Mouse (Mus musculus) mouse trophoblast stem cell (cell line): ENCODE results near the gene Fzd9.
"Not testable (repeated sequence)": the region's sequence is repeated elsewhere in the genome, so short reads cannot be mapped to it uniquely, and the experiment has no call there.

ENCODE experiments used
- in situ Hi-C, 2 experiments: fragments of 300-500 bp; cut with MseI, MboI; formaldehyde crosslinking; loops; 2 replicates in 1 of 2; 3 replicates in 1 of 2; pipeline ENCODE4 v1.15.1; 2025

The Fzd9 gene

GRCm38 (mm10) chr5:135248956-135249676, 1.9 kb downstream of the Fzd9 start:
- in situ Hi-C loops, result no loop called here

DNA sequence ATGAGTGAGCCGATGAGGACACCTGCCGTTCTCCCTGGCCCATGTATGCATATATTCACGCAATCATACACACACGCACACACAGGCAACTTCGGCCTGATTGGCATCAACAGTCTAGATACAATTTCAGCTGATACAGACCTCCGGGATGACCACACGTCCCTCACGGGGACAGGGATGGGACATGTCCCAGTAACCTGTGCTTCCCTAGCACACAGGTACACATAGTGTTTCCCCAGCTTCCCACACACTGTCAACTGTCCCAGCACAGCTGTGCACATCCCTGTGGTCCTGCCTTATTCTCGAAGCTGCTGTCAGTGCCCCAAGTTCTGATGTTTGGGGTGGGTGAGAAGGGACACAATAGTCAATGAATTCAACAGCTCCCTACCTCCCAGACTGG, 3.7 kb downstream of the Fzd9 start:
- in situ Hi-C loops, result no loop called here

GRCm38 (mm10) chr5:135246531-135246930, 4.5 kb downstream of the Fzd9 start:
- in situ Hi-C loops, result no loop called here

DNA sequence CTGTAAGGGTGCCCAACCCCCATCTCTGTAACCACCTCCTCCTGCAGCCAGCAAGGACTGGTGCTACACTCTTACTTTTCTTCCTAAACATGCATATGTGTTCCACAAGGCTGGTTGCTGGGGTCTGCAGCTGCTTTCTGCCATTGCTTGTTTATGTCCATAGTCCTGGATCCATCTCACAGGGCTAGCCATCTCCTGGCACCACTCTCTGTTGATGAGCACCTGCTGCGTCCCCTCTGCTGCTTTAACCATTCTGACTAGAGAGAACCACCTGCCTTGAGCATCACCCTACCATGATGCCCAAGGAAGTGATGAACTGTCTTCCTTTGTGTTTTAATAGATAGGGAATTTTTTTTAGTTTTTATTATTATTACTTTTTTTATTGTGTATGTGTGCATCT, 7.9 kb downstream of the Fzd9 start:
- in situ Hi-C loops, result no loop called here

- in situ Hi-C loops, result no loop called here
Measured at GRCm38 (mm10) chr5:135242608-135243007, 8.4 kb downstream of the Fzd9 start.

GRCm38 (mm10) chr5:135242136-135242535, 8.9 kb downstream of the Fzd9 start:
- in situ Hi-C loops, result no loop called here

DNA sequence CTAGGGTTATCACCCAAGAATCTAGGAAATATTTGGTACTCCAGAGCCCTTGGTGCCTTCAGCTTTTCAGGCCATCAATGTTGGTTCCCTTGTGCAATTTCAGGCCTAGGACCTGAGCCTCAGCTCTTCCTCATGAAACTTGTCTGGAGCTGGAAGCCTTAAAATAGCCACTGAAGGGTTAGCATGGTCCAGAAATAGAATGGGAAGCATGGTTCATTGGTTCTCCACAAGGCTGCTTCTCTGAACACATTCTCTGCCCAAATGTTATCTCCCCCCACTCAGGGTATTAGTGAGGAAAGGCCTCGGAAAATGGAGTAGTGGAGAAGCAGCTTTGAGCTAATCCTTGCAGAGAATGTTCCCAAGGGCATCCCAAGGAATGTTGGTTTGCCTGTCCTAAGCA, 9.6 kb downstream of the Fzd9 start:
- in situ Hi-C loops, result no loop called here

GRCm38 (mm10) chr5:135238832-135239231, 12.2 kb downstream of the Fzd9 start:
- in situ Hi-C loops, result loop anchor here (5.0 to 10.0 kb wide), 2 partner anchors 46 to 48 kb away; no protein-coding TSS in a partner anchor

GRCm38 (mm10) chr5:135236571-135236970, 14.5 kb downstream of the Fzd9 start:
- in situ Hi-C loops, result loop anchor here (5.0 to 10.0 kb wide), 2 partner anchors 48 to 51 kb away; no protein-coding TSS in a partner anchor

GRCm38 (mm10) chr5:135233166-135233920, 17.7 kb downstream of the Fzd9 start:
- in situ Hi-C loops, result loop anchor here in 1 of 2 experiments (10.0 kb wide), 1 partner anchor 51 kb away; no protein-coding TSS in a partner anchor

DNA sequence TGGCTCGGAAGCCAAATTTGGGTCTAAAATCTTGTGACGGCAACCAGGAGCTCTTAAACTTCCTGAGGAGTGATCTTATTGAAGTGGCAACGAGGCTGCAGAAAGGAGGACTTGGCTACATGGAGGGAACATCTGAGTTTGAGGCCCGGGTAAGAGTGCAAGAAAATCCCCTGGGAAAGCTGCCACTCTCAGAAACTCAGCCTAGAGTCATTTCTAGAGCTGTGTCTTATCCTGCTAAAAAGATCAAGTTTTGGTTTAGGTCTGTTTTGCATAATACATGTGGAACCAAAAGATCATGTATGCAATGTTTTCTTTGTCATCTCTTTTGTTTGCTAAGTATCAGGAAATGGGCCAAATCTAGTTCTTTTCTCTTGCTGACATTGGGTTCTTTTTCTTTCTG, 20.8 kb downstream of the Fzd9 start:
- in situ Hi-C loops, result loop anchor here in 1 of 2 experiments (10.0 kb wide), 1 partner anchor 55 kb away; no protein-coding TSS in a partner anchor

- in situ Hi-C loops, result not testable (repeated sequence)
Measured at GRCm38 (mm10) chr5:135225879-135226278, 25.2 kb downstream of the Fzd9 start.

DNA sequence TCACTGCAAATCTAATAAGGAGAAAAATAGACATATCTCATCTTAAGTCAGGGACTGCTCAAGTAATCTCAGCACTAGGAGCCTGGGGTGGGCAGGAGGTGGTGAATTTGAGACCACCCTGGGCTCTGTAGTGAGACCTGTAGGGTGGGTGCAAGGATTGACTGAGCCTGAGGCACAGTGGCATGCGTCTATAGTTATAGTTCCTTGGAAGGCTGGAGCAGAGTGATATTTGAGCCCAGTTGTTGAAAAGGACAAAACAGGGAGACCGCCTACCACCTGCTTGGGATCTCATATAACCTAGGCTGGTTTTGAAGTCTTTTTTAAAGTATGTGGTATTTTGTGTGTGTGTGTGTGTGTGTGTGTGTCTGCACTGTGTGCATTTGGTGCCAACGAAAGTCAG, 26.9 kb downstream of the Fzd9 start:
- in situ Hi-C loops, result no loop called here

- in situ Hi-C loops, result no loop called here
Measured at GRCm38 (mm10) chr5:135222066-135222465, 29.0 kb downstream of the Fzd9 start.

DNA sequence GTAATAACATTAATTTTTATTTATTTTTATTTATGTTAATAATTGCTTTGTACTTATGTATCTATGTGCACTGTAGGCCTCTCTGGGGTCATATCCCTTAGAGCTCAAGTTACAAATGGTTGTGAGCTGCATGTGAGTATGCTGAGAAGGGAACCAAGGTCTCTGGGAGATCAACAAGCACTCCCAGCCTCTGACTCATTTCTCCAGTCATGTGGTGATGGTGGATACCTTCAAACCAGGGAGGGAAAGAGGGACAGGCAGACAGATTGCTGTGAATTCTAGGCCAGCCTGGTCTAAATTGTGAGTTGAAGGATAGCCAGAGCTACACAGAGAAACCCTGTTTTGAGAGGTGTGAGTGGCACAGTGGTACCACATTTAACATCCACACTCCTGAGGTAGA, 30.1 kb downstream of the Fzd9 start:
- in situ Hi-C loops, result no loop called here

GRCm38 (mm10) chr5:135216871-135217270, 34.2 kb downstream of the Fzd9 start:
- in situ Hi-C loops, result no loop called here

DNA sequence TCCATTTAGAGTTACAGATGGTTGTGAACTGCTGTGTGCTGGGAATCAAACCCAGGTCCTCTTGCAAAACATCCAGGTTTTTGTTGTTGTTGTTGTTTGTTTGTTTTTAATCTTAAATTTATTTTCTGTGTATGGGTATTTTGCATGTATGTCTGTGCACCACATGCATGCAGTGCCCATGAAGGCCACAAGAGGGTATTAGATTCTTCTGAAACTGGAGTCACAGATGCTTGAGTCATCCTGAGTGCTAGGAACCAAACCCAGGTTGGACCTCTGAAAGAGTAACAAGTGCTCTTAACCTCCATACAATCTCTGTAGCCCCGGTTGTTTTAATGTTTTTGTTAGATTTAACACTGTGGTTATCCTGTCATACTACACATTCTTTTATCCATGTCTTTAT, 42.8 kb downstream of the Fzd9 start:
- in situ Hi-C loops, result no loop called here

- in situ Hi-C loops, result no loop called here
Measured at GRCm38 (mm10) chr5:135202763-135203162, 48.3 kb downstream of the Fzd9 start.
